Mouse (Mus musculus) heart, embryonic 11.5 days (tissue): ENCODE measurements around the gene Mff. TPM values are rescaled to one million over a fixed set of nuclear protein-coding genes. Genes with fewer than 3 reads are reported as not detected.
A peak's percentile ranks its signal among the peaks of the same experiment; 100 is the strongest.

Experiments used
- ATAC-seq: fragments of 200-750 bp; cut with Nextera tagmentation; replicated peaks from 2 replicates; pipeline ENCODE4 v1.8.0; 2017; ENCODE audit warnings: moderate library complexity; ENCODE audit not compliant: insufficient number of reproducible peaks, low FRiP score, low TSS enrichment
- H3K27ac ChIP-seq: fragments of 300-500 bp; sonication (generic); 2 replicates; pipeline ENCODE4 v1.5.1; 2014; ENCODE audit warnings: mild to moderate bottlenecking, low read depth, low read length
- H3K27me3 ChIP-seq: fragments of 300-500 bp; sonication (generic); 2 replicates; pipeline ENCODE4 v1.6.1; 2014; ENCODE audit warnings: mild to moderate bottlenecking, low read length, mixed read lengths; ENCODE audit not compliant: control insufficient read depth, insufficient read depth
- H3K36me3 ChIP-seq: fragments of 300-500 bp; sonication (generic); 2 replicates; pipeline ENCODE4 v1.6.1; 2014; ENCODE audit warnings: mild to moderate bottlenecking, low read length, moderate library complexity, mixed read lengths; ENCODE audit not compliant: control insufficient read depth, insufficient read depth
- H3K4me1 ChIP-seq: fragments of 300-500 bp; sonication (generic); 2 replicates; pipeline ENCODE4 v1.6.1; 2014; ENCODE audit warnings: low read length; ENCODE audit not compliant: control insufficient read depth, insufficient read depth
- H3K4me2 ChIP-seq: fragments of 300-500 bp; sonication (generic); 2 replicates; pipeline ENCODE4 v1.6.1; 2014; ENCODE audit warnings: mild to moderate bottlenecking, moderate library complexity
- H3K4me3 ChIP-seq: fragments of 300-500 bp; sonication (generic); 2 replicates; pipeline ENCODE4 v1.5.1; 2014; ENCODE audit warnings: low read depth, low read length
- H3K9ac ChIP-seq: fragments of 300-500 bp; sonication (generic); 2 replicates; pipeline ENCODE4 v1.6.1; 2014; ENCODE audit warnings: mild to moderate bottlenecking, low read depth, low read length, moderate library complexity
- H3K9me3 ChIP-seq: fragments of 300-500 bp; sonication (generic); replicated peaks from 2 replicates; pipeline ENCODE4 v1.6.1; 2016; ENCODE audit warnings: low read length; ENCODE audit not compliant: control insufficient read depth
- WGBS: fragments of 180-500 bp; shearing (Covaris S2); extraction: QIAGEN DNeasy Blood & Tissue Kit; methylation state at CpG from one replicate; pipeline ENCODE4 v1.1.7; 2014; ENCODE audit not compliant: insufficient replicate concordance; 5-methylcytosine and 5-hydroxymethylcytosine counted together
- polyA plus RNA-seq: library from polyadenylated mRNA; unstranded; fragments of >200 nt; fragmentation: Nextera tagmentation; extraction: Ambion mirVana; gene quantifications from 2 replicates; pipeline ENCODE4 v1.2.1, GENCODE M21; 2014

The Mff gene
- polyA plus RNA-seq, 1 experiment from 2014 or later = 220 TPM

DNA sequence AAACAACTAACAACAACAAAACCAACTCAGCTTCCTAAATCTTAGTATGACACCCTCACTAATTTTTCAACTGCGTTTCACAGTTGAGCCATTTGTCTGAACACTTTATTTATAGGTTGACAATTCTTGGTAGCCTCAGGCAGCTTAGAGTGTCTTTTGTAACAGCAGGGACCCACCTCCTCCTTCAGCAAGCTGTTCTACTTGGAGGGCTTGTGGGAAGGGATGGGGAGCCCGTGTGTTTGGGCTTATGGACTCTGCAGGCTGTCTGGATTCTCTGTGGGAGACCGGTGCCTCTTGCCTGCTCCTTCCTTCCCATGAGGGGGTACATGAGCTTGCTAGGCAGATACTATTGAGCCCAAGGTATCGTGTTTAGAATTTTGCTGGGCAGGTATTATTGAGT, 69.3 kb downstream of the Mff start:
- 55% methylated on average over 4 of the region's 4 CpGs for WGBS

DNA sequence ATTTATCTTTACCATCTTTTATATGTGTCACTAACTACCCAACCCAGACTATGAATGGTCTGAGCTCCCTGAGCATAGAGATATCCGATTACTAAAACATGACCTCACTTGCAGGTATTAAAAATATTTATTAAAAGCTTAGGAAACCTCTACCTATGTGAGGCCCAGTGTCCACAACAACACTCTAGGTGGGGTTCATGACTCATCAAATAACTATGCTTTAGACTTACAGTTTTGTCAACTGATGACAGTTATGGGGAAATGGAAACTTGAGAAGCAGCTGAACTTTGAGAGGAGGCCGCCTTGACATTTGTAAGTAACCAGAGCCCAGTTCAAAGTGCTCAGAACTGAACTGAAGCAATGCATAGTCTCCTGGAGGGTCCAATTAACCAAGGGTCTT, 70.5 kb downstream of the Mff start:
- Histone ChIP-seq H3K4me2 (no peak overlapping the region), H3K27ac (no peak overlapping the region)
- 79% methylated on average over 2 of the region's 2 CpGs for WGBS

More for the DNA sequence above, 69.3 kb downstream of the Mff start:
- Histone ChIP-seq H3K9ac (no peak overlapping the region), H3K4me2 (no peak overlapping the region), H3K36me3 (no peaks in the 10 kb centered on the region), H3K27me3 (no peaks in the 10 kb centered on the region), H3K9me3 (no peaks in the 10 kb centered on the region), H3K27ac (no peak overlapping the region), H3K4me1 (no peaks in the 10 kb centered on the region), H3K4me3 (no peak overlapping the region)
- ATAC-seq = no peak

DNA sequence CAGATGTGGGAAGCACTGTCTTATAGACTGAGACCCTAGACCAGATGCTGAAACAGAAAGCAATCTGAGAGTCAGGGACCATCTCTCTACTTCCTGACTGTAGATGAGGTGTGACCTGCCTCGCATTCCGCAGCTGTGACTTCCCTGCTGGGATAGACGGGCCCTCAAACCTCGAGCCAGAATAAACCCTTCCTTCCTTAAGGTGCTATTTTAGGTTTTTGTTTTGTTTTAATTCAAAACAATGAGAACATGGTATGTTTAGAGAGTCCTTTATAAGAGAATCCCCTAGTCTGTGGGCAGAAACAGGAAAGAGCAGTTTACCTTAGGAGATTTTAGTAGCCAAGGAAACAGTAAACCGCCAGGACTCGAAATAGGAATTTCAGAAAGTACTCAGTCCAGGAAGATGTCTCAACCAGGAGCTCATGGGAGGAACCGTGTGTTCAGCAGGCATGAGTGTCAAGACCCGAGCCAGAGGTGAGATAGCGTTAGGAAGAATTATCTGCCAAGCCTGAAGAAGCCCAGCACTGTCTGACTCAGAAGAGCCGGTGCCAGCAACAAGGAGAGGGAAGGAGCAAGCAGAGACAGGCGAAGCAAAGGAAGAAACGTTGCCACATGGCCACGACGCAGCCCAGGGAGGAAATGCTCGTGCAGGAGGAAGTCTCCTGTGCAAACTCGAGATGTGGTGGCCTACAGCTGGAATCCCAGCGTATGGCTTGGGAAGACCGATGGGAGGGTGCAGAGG, 71.2 kb downstream of the Mff start:
- peak overlapping the region; percentile 25; the same call in 1 of the 2 replicates for H3K27ac ChIP-seq

More for the DNA sequence above, 70.5 kb downstream of the Mff start:
- no peaks in the 10 kb centered on the region for H3K27me3 ChIP-seq
- ATAC-seq = no peak
- H3K4me1 ChIP-seq = no peaks in the 10 kb centered on the region
- H3K9ac ChIP-seq = no peak overlapping the region
- H3K36me3 ChIP-seq = no peaks in the 10 kb centered on the region
- H3K9me3 ChIP-seq = no peaks in the 10 kb centered on the region
- no peak overlapping the region for H3K4me3 ChIP-seq

DNA sequence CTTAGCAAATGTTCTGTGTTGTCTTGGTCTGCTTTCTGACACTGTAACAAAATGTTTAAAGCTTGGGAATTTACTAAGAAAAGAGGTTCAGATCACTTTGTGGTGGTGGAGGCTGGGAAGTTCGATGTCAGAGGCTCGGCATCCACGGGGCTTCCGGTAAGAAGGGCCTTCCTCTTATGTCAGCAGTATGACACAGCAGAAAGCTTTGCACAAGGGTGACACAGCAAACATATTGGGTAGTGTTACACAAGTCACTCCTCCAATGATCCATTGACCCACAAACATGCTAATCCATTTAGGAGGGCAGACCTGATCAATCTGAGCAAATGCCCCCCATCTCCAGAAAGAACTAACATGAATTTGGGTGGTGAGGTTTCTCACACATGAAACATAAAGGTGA, 72.4 kb downstream of the Mff start:
- Histone ChIP-seq H3K9ac (no peak overlapping the region), H3K27ac (no peak overlapping the region), H3K4me2 (no peak overlapping the region), H3K36me3 (no peaks in the 10 kb centered on the region), H3K27me3 (no peaks in the 10 kb centered on the region), H3K9me3 (no peaks in the 10 kb centered on the region), H3K4me1 (no peaks in the 10 kb centered on the region), H3K4me3 (no peak overlapping the region)
- WGBS = 88% methylated on average over 4 of the region's 4 CpGs
- ATAC-seq = no peak

More for the DNA sequence above, 71.2 kb downstream of the Mff start:
- no peak overlapping the region for H3K9ac ChIP-seq
- no peak overlapping the region for H3K4me2 ChIP-seq
- no peaks in the 10 kb centered on the region for H3K36me3 ChIP-seq
- peak; percentile 47 for ATAC-seq
- H3K27me3 ChIP-seq = no peaks in the 10 kb centered on the region
- no peaks in the 10 kb centered on the region for H3K9me3 ChIP-seq
- 44% methylated on average over 18 of the region's 18 CpGs for WGBS
- no peaks in the 10 kb centered on the region for H3K4me1 ChIP-seq
- no peak overlapping the region for H3K4me3 ChIP-seq

DNA sequence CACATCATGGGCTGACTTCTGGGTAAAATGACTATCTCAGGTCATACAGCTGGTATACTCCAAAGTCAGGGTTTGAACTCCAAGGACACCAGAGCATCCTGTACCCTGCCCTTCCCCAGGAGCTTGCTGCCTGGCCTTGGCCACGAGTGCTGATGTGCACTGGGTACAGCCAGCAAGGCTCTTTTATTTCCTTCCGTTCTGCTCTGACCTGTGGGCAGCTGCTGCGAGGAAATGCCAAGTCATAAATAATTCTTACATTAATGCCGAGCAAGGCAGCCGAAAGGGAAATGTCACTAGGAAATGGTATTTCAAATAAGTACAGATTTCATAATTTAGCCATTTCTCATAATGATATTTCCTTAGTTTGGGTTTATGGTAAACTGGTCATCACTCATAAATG, 73.6 kb downstream of the Mff start:
- Histone ChIP-seq H3K27me3 (no peaks in the 10 kb centered on the region), H3K27ac (no peak overlapping the region), H3K4me3 (no peak overlapping the region), H3K4me2 (no peak overlapping the region), H3K36me3 (no peaks in the 10 kb centered on the region), H3K9me3 (no peaks in the 10 kb centered on the region), H3K9ac (no peak overlapping the region), H3K4me1 (no peaks in the 10 kb centered on the region)
- ATAC-seq = no peak
- WGBS = 74% methylated on average over 5 of the region's 5 CpGs

DNA sequence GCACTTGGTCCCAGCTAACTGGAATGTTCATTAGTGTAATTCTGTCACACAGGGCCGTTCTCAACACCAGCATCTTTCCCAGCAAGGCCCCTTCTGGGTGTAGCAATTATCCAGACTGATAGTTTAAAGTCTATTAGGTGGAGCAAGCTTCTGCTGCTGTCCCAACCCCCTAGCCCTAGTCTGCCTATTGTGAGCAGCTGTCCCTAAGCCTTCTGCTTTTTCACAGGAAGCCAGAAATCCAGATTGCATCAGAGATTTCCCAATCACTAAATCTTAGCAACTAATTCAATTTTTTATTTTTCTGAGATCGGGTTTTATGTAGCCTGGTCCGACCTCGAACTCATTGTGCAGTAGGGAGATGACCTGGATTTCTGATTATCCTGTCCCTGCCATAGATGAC, 74.2 kb downstream of the Mff start:
- peaks cover 2% of the 10 kb centered on the region; the same call in 1 of the 2 replicates for H3K4me1 ChIP-seq
- no peak overlapping the region for H3K9ac ChIP-seq
- H3K36me3 ChIP-seq = no peaks in the 10 kb centered on the region
- H3K27ac ChIP-seq = no peak overlapping the region
- no peak overlapping the region for H3K4me3 ChIP-seq
- H3K27me3 ChIP-seq = no peaks in the 10 kb centered on the region
- WGBS = 79% methylated on average over 4 of the region's 4 CpGs
- no peak for ATAC-seq
- no peak overlapping the region for H3K4me2 ChIP-seq
- H3K9me3 ChIP-seq = 0 out of 2 replicates have a peak, but pooled peaks cover 2% of the 10 kb centered on the region

DNA sequence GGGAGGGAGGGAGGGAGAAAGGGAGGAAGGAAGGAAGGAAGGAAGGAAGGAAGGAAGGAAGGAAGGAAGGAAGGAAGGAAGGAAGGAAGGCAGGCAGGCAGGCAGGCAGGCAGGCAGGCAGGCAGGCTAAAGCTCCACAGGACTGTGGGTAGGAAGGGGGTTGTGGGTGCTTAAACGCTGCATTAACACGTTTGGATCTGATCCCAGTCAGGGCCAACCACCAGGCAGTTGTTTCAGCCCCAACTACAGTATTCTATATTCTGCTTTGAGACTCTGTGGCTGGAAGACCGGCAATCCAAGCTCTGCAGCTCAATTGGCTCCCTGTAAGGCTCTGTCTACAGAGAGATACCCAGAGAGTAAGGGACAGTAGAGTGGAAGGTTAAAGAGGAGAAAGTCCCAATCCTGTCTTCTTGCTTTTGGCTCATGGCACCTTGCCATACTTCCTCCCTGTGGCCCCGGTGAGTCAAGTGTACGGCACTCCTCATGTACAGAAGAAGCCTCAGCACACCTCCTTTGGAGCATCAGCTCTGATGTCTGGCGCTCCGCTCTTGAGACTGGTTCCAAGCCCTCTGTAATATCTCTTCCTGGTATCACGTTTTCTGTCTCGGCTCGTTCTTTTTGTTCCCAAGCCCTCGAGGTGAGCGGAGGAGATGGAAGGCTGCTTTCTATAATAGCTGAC, 76.6 kb downstream of the Mff start:
- no peak overlapping the region for H3K4me2 ChIP-seq
- H3K9me3 ChIP-seq = 0 out of 2 replicates have a peak, but pooled peaks cover 2% of the 10 kb centered on the region
- H3K4me1 ChIP-seq = peaks cover 3% of the 10 kb centered on the region; the same call in 1 of the 2 replicates
- no peaks in the 10 kb centered on the region for H3K36me3 ChIP-seq
- no peak overlapping the region for H3K4me3 ChIP-seq
- H3K27ac ChIP-seq = no peak overlapping the region
- H3K9ac ChIP-seq = no peak overlapping the region
- ATAC-seq = no peak
- no peaks in the 10 kb centered on the region for H3K27me3 ChIP-seq
- WGBS = 76% methylated on average over 12 of the region's 12 CpGs
